Mouse (Mus musculus): ENCODE measurements around the gene Doc2g.

DNA sequence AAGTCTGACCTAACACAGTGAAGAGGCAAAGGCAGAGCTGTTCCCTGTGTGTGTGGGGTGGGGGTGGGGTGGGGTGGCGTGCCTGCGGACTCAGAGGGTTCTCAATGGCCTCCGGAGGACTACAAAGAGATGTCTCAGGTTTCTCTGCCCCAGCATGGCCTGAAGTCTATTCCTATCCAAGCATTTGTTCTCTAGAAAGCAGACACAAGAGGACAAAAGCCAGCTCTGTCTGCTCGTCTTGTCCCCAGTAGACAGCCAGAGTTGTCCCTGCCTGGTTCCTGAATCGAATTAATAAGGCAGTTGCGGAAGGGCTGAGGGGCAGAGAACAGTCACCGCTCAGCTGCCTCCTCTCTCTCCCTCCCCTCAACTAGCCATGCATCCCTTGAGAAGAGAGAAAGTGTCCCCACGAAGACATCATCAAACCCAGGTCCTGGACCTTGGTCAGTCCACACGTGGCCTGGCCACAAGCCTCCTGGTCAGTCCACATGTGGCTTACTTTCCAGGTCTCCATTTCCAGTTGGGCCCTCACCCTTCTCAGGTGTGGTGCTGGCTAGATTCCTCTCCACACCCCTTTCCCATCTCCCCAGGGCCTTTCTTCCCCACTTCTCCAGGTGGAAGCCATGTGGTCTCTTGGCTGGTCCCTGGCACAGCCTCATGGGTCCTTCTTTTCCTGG is 19.4 kb upstream of the Doc2g start:
- TF ChIP-seq CTCF (IDR thresholded peaks at IDR 0.05; ENCODE audit: borderline replicate concordance, insufficient read depth, low read depth, low read length): no peak
- no peak for TF ChIP-seq POLR2A (IDR thresholded peaks at IDR 0.05; ENCODE audit: borderline replicate concordance, insufficient read depth, low read length)
